Mouse (Mus musculus) small intestine, adult 2 months (tissue): ENCODE measurements around the gene Amz2.

Experiments
- CTCF ChIP-seq: fragments of 200-500 bp; IDR thresholded peaks from 2 replicates; pipeline ENCODE4 v1.5.1; 2012; ENCODE audit warnings: low read depth, mild to moderate bottlenecking, control low read depth, inconsistent platforms, low read length, moderate library complexity, mixed read lengths; ENCODE audit not compliant: insufficient replicate concordance, insufficient read length; ENCODE audit errors: extremely low read depth
- POLR2A ChIP-seq: fragments of 200-500 bp; IDR thresholded peaks from 2 replicates; pipeline ENCODE4 v1.6.1; 2012; ENCODE audit warnings: low read depth, mild to moderate bottlenecking, control low read depth, inconsistent platforms, low read length, moderate library complexity

DNA sequence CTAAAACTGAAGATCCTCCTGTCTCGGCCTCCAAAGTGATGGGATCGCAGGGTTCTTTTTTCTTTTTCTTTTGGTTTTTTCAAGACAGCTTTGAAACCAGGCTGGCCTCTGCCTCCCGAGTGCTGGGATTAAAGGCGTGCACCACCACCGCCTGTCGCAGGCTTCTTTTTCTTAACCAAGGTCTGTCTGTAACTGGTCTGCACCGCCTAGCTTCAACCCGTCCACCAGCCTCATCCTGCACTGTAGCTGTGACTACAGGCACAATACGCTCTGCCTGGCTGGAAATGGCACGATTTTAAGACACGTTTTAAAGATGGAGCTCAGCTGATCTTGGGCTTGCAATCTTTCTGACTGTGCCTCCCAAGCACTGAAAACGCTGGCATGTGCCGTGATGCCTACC lies 49.1 kb downstream of the Amz2 start:
- TF ChIP-seq CTCF (no peak), POLR2A (no peak)
